Mouse (Mus musculus) midbrain, embryonic 15.5 days (tissue): ENCODE measurements around the gene Mast3. TPM values are rescaled to one million over a fixed set of nuclear protein-coding genes. Genes with fewer than 3 reads are reported as not detected.

Experiments
- ATAC-seq: fragments of 200-750 bp; cut with Nextera tagmentation; replicated peaks from 2 replicates; pipeline ENCODE4 v1.8.0; 2017; ENCODE audit warnings: moderate TSS enrichment
- H3K27ac ChIP-seq: fragments of 300-500 bp; sonication (generic); 2 replicates; pipeline ENCODE4 v1.5.1; 2015; ENCODE audit warnings: mild to moderate bottlenecking, inconsistent platforms
- H3K27me3 ChIP-seq: fragments of 300-500 bp; sonication (generic); replicated peaks from 2 replicates; pipeline ENCODE4 v1.6.1; 2015; ENCODE audit warnings: inconsistent platforms
- H3K36me3 ChIP-seq: fragments of 300-500 bp; sonication (generic); replicated peaks from 2 replicates; pipeline ENCODE4 v1.6.1; 2015; ENCODE audit warnings: inconsistent platforms
- H3K4me1 ChIP-seq: fragments of 300-500 bp; sonication (generic); 2 replicates; pipeline ENCODE4 v1.6.1; 2015; ENCODE audit warnings: inconsistent platforms
- H3K4me2 ChIP-seq: fragments of 300-500 bp; sonication (generic); 2 replicates; pipeline ENCODE4 v1.6.1; 2015; ENCODE audit warnings: inconsistent platforms, mild to moderate bottlenecking, moderate library complexity
- H3K4me3 ChIP-seq: fragments of 300-500 bp; sonication (generic); 2 replicates; pipeline ENCODE4 v1.5.1; 2015; ENCODE audit warnings: mild to moderate bottlenecking, inconsistent platforms
- H3K9ac ChIP-seq: fragments of 300-500 bp; sonication (generic); 2 replicates; pipeline ENCODE4 v1.6.1; 2015; ENCODE audit warnings: mild to moderate bottlenecking, inconsistent platforms
- H3K9me3 ChIP-seq: fragments of 300-500 bp; sonication (generic); 2 replicates; pipeline ENCODE4 v1.6.1; 2016; ENCODE audit warnings: inconsistent platforms
- WGBS: fragments of 180-500 bp; shearing (Covaris S2); methylation state at CpG from one replicate; pipeline ENCODE4 v1.1.7; 2015; ENCODE audit warnings: mixed read lengths; 5-methylcytosine and 5-hydroxymethylcytosine counted together
- polyA plus RNA-seq: library from polyadenylated mRNA; unstranded; fragments of >200 nt; fragmentation: Nextera tagmentation; extraction: Ambion mirVana; gene quantifications from 2 replicates; pipeline ENCODE4 v1.2.1, GENCODE M21; 2015

Gene Mast3
- polyA plus RNA-seq, 1 experiment from 2014 or later: 26.9 TPM

DNA sequence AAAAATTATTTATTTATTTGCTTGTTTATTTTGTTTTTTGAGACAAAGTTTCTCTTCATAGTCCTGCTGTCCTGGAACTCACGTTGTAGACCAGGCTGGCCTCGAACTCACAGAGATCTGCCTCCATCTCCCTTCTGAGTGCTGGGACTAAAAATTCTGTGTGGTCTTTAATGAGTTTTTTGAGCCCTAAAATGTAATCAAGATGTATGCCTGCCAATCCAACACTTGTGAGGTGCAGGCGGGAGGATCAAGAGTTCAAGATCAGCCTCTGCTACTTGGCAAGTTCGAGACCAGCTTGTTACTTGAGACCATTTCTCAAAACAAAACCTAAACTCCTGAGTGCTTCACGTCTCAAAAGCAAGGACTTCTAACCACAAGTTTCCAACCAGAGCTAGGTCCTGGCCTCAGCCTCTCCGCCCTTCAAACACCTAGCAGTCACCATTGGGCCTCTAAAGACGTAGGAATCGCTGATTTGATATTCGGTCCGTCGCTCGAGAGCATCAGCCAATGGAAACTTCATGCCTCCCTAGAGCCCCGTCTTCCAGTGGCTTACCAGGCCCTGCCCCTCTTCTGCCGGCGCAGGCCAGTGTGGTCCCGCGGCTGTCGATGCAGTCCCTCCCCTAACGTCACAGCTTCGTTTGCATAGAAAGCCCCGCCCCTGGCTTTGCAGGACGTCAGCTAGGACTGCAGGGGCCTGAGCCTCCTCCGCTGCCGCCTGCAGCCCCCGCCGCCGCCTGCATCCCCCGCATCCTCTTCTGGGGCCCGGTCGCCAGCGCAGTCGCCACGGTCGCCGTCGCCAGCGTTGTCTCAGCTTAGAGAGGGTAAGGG, 50.6 kb downstream of the Mast3 start, which contains the start of gene Rab3a:
Rab3a (plus strand) TSS at position 637 of the 828 bp plus-strand sequence.
- Histone ChIP-seq H3K4me1 (peaks cover 41% of the 10 kb centered on the region), H3K9me3 (no peaks in the 10 kb centered on the region), H3K9ac (peak within 1 kb of the TSS; percentile 83), H3K4me3 (peak within 1 kb of the TSS; percentile 71), H3K4me2 (peak within 1 kb of the TSS; percentile 57), H3K27ac (peak within 1 kb of the TSS; percentile 92), H3K36me3 (peaks cover 16% of the 10 kb centered on the region; the same call in 1 of the 2 replicates), H3K27me3 (0 out of 2 replicates have a peak, but pooled peaks cover 6% of the 10 kb centered on the region)
- peak; percentile 98 for ATAC-seq
- 8% methylated on average over 37 of the region's 37 CpGs for WGBS

DNA sequence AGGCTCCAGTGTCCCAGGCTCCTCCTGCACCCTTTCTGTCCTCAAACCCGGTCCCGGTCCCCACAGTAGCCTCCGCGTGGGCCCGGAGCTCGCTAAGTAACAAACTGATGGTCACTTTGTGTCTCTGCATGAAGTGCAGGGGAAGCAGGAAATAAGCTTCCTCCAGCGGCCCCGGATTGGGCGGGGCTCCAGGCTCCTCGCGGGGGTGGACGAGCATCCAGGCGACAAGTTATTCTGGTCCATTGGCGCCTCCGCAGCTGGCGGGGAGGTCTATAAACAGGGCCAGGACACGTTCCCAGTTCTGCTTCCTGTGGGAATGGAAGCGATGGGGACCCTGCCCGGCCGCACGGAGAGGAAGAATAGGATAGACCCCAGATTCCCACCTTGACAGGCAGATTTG, 51.7 kb downstream of the Mast3 start:
- H3K4me1 ChIP-seq: peaks cover 31% of the 10 kb centered on the region
- no peak overlapping the region for H3K4me3 ChIP-seq
- no peaks in the 10 kb centered on the region for H3K9me3 ChIP-seq
- no peak overlapping the region for H3K9ac ChIP-seq
- H3K27me3 ChIP-seq: 0 out of 2 replicates have a peak, but pooled peaks cover 12% of the 10 kb centered on the region
- WGBS: 36% methylated on average over 21 of the region's 21 CpGs
- H3K27ac ChIP-seq: 0 out of 2 replicates have a peak overlapping the region, but pooled peaks have one; percentile 1
- peaks cover 13% of the 10 kb centered on the region; the same call in 1 of the 2 replicates for H3K36me3 ChIP-seq
- H3K4me2 ChIP-seq: no peak overlapping the region
- no peak for ATAC-seq

DNA sequence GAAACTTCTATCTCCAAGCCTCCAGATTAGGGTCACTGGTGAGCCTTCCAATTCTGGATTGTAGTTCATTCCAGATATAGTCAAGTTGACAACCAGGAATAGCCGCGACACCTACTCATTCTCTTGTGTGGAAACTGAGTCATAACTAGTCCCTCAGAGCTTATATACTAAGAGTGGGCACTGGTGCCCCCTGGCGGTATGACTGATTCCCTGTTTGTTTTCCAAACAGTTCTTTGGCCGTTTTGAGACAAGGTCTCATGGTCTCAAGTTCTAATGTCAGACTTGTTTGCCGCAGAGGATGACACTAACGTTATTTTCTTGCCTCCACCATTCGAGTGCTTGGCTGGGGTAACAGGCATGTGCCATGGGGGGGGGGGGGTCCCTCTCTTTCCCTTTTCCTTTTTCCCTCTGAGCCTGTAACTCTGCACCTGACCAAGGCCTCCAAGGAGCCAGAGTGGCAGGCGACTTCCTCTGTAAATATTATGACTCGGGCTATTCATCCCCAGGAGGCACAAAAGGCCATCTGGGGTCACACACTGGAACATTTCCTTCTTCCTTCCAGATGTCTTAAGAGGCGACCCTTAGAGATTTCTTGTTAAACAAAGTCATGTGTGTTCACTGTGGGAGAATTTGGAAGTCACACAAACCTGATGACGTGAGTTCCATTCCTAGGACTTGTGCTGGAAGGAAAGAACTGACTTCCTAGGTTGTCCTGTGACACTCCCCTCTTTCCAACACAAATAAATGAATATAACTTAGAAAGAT, 52.7 kb downstream of the Mast3 start:
- WGBS: 42% methylated on average over 11 of the region's 11 CpGs
- Histone ChIP-seq H3K36me3 (peaks cover 6% of the 10 kb centered on the region; the same call in 1 of the 2 replicates), H3K9ac (no peak overlapping the region), H3K4me3 (no peak overlapping the region), H3K4me2 (no peak overlapping the region), H3K9me3 (no peaks in the 10 kb centered on the region), H3K27me3 (peaks cover 13% of the 10 kb centered on the region; the same call in 1 of the 2 replicates), H3K4me1 (peaks cover 21% of the 10 kb centered on the region), H3K27ac (no peak overlapping the region)
- ATAC-seq: no peak

DNA sequence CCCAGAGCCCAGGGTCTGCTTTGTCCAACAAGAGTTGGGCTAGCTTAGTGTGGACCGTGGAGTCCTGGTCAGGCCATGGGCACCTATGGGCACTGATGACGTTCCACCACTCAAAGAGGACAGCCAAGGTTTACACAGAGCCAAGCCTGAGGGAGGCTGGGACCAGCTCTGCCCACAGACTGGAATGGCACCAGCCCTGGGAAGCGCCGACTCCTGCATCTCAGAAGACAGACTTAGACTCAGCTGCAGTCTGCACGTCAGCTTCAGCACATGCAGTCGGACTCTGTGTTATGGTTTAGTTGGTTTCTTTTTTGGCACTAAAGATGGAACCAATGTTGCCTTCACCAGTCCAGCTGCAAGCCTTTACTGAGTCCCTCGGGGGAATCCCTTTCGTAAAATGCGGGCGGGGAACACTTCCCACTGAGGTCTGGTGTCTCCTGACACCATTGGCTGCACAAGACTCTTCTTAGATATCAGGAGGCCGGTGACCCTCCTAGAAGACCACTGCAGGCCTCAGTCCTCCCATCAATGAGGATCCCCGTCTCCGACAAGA, 54.6 kb downstream of the Mast3 start:
- H3K4me2 ChIP-seq: no peak overlapping the region
- no peak overlapping the region for H3K9ac ChIP-seq
- H3K27ac ChIP-seq: no peak overlapping the region
- H3K9me3 ChIP-seq: no peaks in the 10 kb centered on the region
- no peak overlapping the region for H3K4me3 ChIP-seq
- no peak for ATAC-seq
- H3K27me3 ChIP-seq: peaks cover 29% of the 10 kb centered on the region
- H3K4me1 ChIP-seq: peaks cover 1% of the 10 kb centered on the region
- 86% methylated on average over 13 of the region's 13 CpGs for WGBS
- H3K36me3 ChIP-seq: no peaks in the 10 kb centered on the region

DNA sequence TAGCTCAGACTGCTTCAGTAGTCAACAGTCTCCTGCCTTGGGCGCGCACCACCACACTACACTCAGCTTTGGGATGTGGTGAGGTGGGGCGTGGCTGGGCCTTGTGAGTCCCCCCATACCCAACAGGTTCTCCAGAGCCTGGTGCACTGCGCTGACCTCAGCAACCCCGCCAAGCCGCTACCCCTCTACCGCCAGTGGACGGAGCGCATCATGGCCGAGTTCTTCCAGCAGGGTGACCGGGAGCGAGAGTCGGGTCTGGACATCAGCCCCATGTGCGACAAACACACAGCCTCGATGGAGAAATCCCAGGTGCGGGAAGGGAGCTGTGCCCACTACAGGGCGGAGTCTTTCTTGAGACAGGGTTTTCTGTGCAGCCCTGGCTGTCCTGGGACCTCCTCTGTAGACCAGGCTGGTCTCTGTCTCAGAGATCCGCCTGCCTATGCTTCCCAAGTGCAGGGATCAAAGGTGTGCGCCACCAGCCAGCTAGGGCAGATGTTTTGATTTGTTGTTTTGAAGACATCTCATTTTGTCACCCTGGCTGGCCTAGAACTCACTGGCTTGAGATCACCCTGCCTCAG, 55.7 kb downstream of the Mast3 start:
- ATAC-seq: no peak
- no peaks in the 10 kb centered on the region for H3K9me3 ChIP-seq
- H3K27me3 ChIP-seq: peaks cover 37% of the 10 kb centered on the region
- no peak overlapping the region for H3K9ac ChIP-seq
- no peak overlapping the region for H3K27ac ChIP-seq
- peaks cover 2% of the 10 kb centered on the region for H3K4me1 ChIP-seq
- WGBS: 81% methylated on average over 19 of the region's 19 CpGs
- no peak overlapping the region for H3K4me2 ChIP-seq
- H3K36me3 ChIP-seq: no peaks in the 10 kb centered on the region
- no peak overlapping the region for H3K4me3 ChIP-seq

DNA sequence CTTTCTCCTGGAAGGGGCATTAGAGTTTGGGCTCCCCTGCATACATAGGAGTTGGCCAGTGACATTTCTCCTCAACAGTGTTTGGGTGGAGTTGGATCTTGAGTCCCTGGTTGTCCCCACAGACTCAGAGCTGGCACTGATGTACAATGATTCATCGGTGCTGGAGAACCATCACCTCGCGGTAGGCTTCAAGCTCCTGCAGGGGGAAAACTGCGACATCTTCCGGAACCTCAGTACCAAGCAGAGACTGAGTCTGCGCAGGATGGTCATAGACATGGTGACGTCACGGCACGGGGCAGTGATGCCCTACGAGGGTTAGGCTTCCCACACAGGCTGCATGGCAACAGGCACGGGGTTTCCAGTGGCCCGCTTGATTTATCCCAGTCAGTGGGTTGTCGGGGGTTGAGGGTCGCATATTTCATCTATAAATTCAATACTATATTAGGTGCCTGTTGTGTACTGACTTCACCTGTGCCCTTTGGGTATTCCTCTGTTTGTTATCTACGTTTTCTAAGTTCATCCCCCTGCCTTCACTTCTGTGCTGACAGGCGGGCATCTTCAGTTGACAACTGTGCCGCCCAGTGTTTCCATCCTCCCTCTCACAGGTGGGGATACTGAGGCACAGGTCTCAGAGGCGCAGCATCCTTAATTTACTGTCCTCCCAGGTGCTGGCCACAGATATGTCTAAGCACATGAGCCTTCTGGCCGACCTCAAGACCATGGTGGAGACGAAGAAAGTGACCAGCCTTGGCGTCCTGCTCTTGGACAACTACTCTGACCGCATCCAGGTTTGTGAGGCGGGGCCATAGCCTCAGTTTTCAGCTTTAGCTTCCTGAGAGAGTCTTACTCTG, 56.4 kb downstream of the Mast3 start:
- Histone ChIP-seq H3K4me1 (peaks cover 9% of the 10 kb centered on the region), H3K9me3 (no peaks in the 10 kb centered on the region), H3K27ac (no peak overlapping the region), H3K4me3 (no peak overlapping the region), H3K9ac (no peak overlapping the region), H3K36me3 (no peaks in the 10 kb centered on the region), H3K27me3 (peaks cover 44% of the 10 kb centered on the region), H3K4me2 (no peak overlapping the region)
- 87% methylated on average over 23 of the region's 23 CpGs for WGBS
- ATAC-seq: no peak

DNA sequence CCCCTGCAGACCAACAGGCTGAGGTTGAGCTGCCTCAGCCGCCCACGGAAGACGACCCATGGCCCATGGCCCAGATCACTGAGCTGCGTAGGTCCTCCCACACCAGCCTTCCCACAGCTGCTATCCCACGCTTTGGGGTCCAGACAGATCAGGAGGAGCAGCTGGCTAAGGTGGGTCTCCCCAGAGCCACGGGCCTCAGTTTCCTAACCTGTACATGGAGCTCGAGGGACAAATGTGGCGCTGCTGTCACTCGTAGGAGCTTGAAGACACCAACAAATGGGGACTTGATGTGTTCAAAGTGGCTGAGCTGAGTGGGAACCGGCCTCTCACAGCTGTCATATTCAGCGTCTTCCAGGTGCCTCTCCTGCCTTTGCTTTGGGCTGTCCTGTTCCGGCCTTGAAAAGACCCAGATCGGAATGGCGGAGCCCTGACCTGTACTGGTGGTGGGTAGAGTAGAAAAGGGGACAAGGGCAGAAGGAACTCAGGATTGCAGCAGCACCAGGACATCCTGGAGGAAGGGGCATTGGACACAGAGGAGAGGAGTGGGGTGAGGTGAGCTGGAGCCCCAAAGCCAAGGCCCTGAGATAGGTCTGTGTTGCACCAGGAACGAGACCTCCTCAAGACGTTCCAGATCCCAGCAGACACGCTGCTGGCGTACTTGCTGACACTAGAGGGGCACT, 57.5 kb downstream of the Mast3 start:
- no peak overlapping the region for H3K4me3 ChIP-seq
- 87% methylated on average over 18 of the region's 18 CpGs for WGBS
- no peaks in the 10 kb centered on the region for H3K9me3 ChIP-seq
- H3K4me2 ChIP-seq: no peak overlapping the region
- H3K36me3 ChIP-seq: no peaks in the 10 kb centered on the region
- H3K9ac ChIP-seq: no peak overlapping the region
- peaks cover 55% of the 10 kb centered on the region for H3K27me3 ChIP-seq
- no peak for ATAC-seq
- peaks cover 17% of the 10 kb centered on the region for H3K4me1 ChIP-seq
- H3K27ac ChIP-seq: no peak overlapping the region

DNA sequence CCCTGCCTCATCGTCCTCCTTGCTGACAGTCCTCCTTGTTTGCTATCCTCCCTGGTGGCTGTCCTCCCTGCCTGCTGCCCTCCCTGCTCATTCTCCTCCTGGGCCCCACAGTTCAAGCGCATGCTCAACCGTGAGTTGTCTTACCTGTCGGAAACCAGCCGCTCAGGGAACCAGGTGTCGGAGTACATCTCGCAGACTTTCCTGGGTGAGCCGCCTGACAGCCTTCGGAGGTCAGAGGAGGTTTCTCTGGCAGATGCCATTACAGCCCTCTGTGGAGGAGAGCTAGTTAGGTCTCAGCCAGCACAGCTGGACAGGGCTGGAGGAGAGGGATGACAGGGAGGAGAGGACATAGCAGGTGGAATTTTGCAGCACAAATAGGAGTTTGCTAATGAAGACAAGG, 58.2 kb downstream of the Mast3 start:
- Histone ChIP-seq H3K27ac (no peak overlapping the region), H3K27me3 (peaks cover 62% of the 10 kb centered on the region), H3K4me3 (no peak overlapping the region), H3K9ac (no peak overlapping the region), H3K4me2 (no peak overlapping the region), H3K9me3 (no peaks in the 10 kb centered on the region), H3K36me3 (no peaks in the 10 kb centered on the region), H3K4me1 (peaks cover 17% of the 10 kb centered on the region)
- no peak for ATAC-seq
- 78% methylated on average over 9 of the region's 9 CpGs for WGBS

DNA sequence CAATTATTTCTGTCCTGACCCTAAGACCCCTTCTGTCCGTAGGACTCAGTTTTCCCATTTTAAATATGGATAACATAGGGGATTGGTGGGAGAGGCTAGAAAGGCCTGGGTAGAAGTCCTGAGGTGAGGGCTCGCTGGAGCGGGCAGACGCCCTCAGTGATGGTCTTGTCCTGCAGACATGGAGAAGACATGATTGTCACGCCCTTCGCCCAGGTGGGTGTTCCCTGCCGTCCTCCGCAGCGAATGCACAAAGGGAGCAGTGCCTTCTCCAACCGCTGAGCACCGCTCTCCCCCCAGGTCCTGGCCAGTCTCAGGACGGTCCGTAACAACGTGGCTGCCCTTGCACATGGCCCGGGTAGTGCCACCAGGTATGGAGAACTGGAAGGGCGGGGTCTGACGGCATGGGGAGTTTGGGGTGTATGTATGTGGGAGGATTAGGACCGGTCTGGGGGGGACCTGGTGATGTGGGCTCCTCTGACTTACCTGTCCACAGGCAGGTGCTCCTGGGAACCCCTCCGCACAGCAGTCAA, 59.1 kb downstream of the Mast3 start:
- Histone ChIP-seq H3K4me2 (no peak overlapping the region), H3K4me1 (peaks cover 17% of the 10 kb centered on the region), H3K9ac (no peak overlapping the region), H3K27ac (no peak overlapping the region), H3K9me3 (no peaks in the 10 kb centered on the region), H3K4me3 (no peak overlapping the region), H3K27me3 (peaks cover 65% of the 10 kb centered on the region), H3K36me3 (no peaks in the 10 kb centered on the region)
- no peak for ATAC-seq
- WGBS: 63% methylated on average over 19 of the region's 19 CpGs

DNA sequence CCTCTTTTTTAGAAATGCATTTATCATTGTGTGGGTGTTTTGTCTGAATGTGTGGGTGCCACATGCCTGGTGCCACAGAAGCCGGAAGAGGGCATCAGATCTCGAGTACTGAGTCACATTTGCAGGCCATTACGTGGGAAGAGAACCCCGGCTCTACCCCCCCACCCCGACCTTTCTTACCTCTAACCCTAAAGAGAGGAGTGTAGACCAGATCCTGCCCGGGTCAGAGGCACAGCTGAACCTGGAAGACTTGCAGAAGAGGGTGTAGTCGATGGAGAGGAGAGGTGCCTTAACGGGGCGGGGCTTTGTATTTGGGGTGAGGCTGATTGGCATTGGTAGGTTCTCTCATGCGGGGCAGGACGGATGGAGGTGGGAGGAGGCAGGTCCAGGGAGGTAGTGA, 60.0 kb downstream of the Mast3 start:
- Histone ChIP-seq H3K9ac (no peak overlapping the region), H3K4me2 (no peak overlapping the region), H3K27ac (no peak overlapping the region), H3K27me3 (peaks cover 65% of the 10 kb centered on the region), H3K36me3 (no peaks in the 10 kb centered on the region), H3K9me3 (no peaks in the 10 kb centered on the region), H3K4me3 (no peak overlapping the region), H3K4me1 (peaks cover 17% of the 10 kb centered on the region)
- 62% methylated on average over 11 of the region's 11 CpGs for WGBS
- no peak for ATAC-seq
